ENCODE assay signal across 21 mouse cellular contexts in genomic region chrX:106580410-106580809, GRCm38 (mm10). TPM values are rescaled to one million over a fixed set of nuclear protein-coding genes. Genes with fewer than 3 reads are reported as not detected.
DNase-seq lines count a peak whose midpoint lies in the region; TF ChIP-seq lines count a peak whose summit lies in the region.
"Had no signal": no experiment of that assay in that cellular context is flagged by ENCODE, and none has a peak within 500 bp of the region (broad histone marks: within the 10 kb centered on the region; RNA-seq: fewer than 3 reads in every experiment).

No protein-coding gene starts in this region.

- H3K4me3 ChIP-seq in heart, adult 2 months, result no peak overlapping the region
- H3K4me3 ChIP-seq in left cerebral cortex, adult 2 months, result no peak overlapping the region
- H3K4me3 ChIP-seq in MEL (ENCODE audit: control insufficient read depth in 1 of 2, insufficient read depth in 1 of 2, low read depth in 2 of 2, low read length in 2 of 2), result no peak overlapping the region
- H3K4me3 ChIP-seq: embryonic facial prominence, embryonic 13.5 days; forebrain, embryonic 12.5 days; heart, embryonic 10.5 days had no signal

- no peaks in the 10 kb centered on the region for H3K9me3 ChIP-seq in MEL (replicated peaks; ENCODE audit: insufficient read depth, low read length)
- H3K9me3 ChIP-seq: embryonic facial prominence, embryonic 13.5 days; forebrain, embryonic 12.5 days; heart, embryonic 10.5 days had no signal

- no peaks in the 10 kb centered on the region for H3K27me3 ChIP-seq in heart, adult 2 months (ENCODE audit: control insufficient read depth, insufficient read depth, low read length)
- no peaks in the 10 kb centered on the region for H3K27me3 ChIP-seq in MEL (ENCODE audit: control insufficient read depth in 1 of 2, insufficient read depth in 2 of 2, low read length in 2 of 2)
- H3K27me3 ChIP-seq: forebrain, embryonic 12.5 days had no signal

- intact Hi-C loops in heart, adult 2 months (cut with DNase I), result loop anchor here (2.0 kb wide), 1 partner anchor 186 kb away; no protein-coding TSS in a partner anchor
- intact Hi-C loops in left cerebral cortex, adult 2 months (cut with DNase I), result loop anchor here (5.0 kb wide), 1 partner anchor 187 kb away; no protein-coding TSS in a partner anchor

- no peak for TF ChIP-seq POLR2A in heart, adult 2 months (IDR thresholded peaks at IDR 0.05; ENCODE audit: insufficient read depth, low read depth, low read length)
- no peak for TF ChIP-seq POLR2A in MEL (IDR thresholded peaks at IDR 0.05; ENCODE audit: control insufficient read depth in 1 of 2, insufficient read depth in 1 of 2, low read depth in 1 of 2, low read length in 2 of 2, poor library complexity in 1 of 2)

- TF ChIP-seq CTCF in heart, adult 2 months (IDR thresholded peaks at IDR 0.05), result peak; percentile 58
- TF ChIP-seq CTCF in left cerebral cortex, adult 2 months (IDR thresholded peaks at IDR 0.05), result peak; percentile 22
- TF ChIP-seq CTCF in MEL (IDR thresholded peaks at IDR 0.05 in 2 of 3, conservative IDR thresholded peaks at IDR 0.05 in 1 of 3; ENCODE audit: control insufficient read depth in 1 of 3, insufficient read depth in 1 of 3, low read depth in 2 of 3, low read length in 3 of 3, poor library complexity in 1 of 3, severe bottlenecking in 1 of 3), result peak in 1 of 3 experiments; percentile 47; a peak in 2 of 6 replicates

- no peaks in the 10 kb centered on the region for H3K4me1 ChIP-seq in heart, adult 2 months (ENCODE audit: control insufficient read depth, insufficient read depth, low read length)
- H3K4me1 ChIP-seq in MEL (ENCODE audit: control insufficient read depth in 1 of 2, insufficient read depth in 2 of 2, low read length in 2 of 2), result no peaks in the 10 kb centered on the region
- H3K4me1 ChIP-seq: embryonic facial prominence, embryonic 13.5 days; forebrain, embryonic 12.5 days; heart, embryonic 10.5 days had no signal

- no peak for TF ChIP-seq EP300 in heart, adult 2 months (IDR thresholded peaks at IDR 0.05; ENCODE audit: insufficient read depth, low read depth, low read length)
- TF ChIP-seq EP300 in MEL (IDR thresholded peaks at IDR 0.05; ENCODE audit: low read depth in 1 of 2, low read length in 2 of 2), result no peak

- H3K36me3 ChIP-seq in heart, adult 2 months (ENCODE audit: control insufficient read depth, insufficient read depth, low read length), result no peaks in the 10 kb centered on the region
- no peaks in the 10 kb centered on the region for H3K36me3 ChIP-seq in MEL (ENCODE audit: control insufficient read depth in 1 of 2, insufficient read depth in 2 of 2, low read length in 2 of 2)
- H3K36me3 ChIP-seq: embryonic facial prominence, embryonic 13.5 days; forebrain, embryonic 12.5 days; heart, embryonic 10.5 days had no signal

- no peaks in the 10 kb centered on the region for H3K79me2 ChIP-seq in heart, adult 2 months (replicated peaks; ENCODE audit: control insufficient read depth, insufficient read depth, low read length)
- H3K79me2 ChIP-seq in MEL (ENCODE audit: control insufficient read depth, insufficient read depth, low read length, poor library complexity), result no peaks in the 10 kb centered on the region

- TF ChIP-seq RAD21 in MEL (IDR thresholded peaks at IDR 0.05; ENCODE audit: low read depth, low read length), result peak; percentile 61

- no peak for DNase-seq in heart, adult 2 months
- DNase-seq in heart, postnatal 4 days, result no peak
- no peak for DNase-seq in left cerebral cortex, adult 2 months (ENCODE audit: extremely low spot score in 1 of 2, low spot score in 2 of 2)
- DNase-seq in left cerebral cortex, adult 8-10 months (ENCODE audit: low spot score in 2 of 2), result no peak
- no peak for DNase-seq in MEL (ENCODE audit: low read depth, low spot score)
- no peak for DNase-seq in cerebellum, adult 18-20 months
- DNase-seq: adrenal gland, postnatal 14 days; cerebellum, adult 11-12 months; cerebellum, adult 9-11 months; cerebellum, postnatal 36 days; gastrocnemius, postnatal 36 days; heart, adult 11 months; heart, postnatal 10 days had no signal

- H3K27ac ChIP-seq in heart, adult 2 months, result no peak overlapping the region
- no peak overlapping the region for H3K27ac ChIP-seq in left cerebral cortex, adult 2 months
- no peak overlapping the region for H3K27ac ChIP-seq in MEL (ENCODE audit: control insufficient read depth, low read depth, low read length)
- H3K27ac ChIP-seq: embryonic facial prominence, embryonic 13.5 days; forebrain, embryonic 12.5 days; heart, embryonic 10.5 days; hindbrain, embryonic 14.5 days had no signal

- no peak overlapping the region for H3K9ac ChIP-seq in heart, adult 2 months (ENCODE audit: low read depth, low read length)
- no peak overlapping the region for H3K9ac ChIP-seq in MEL (ENCODE audit: control insufficient read depth, low read depth, low read length, poor library complexity, severe bottlenecking)
- H3K9ac ChIP-seq: embryonic facial prominence, embryonic 13.5 days; forebrain, embryonic 12.5 days; hindbrain, embryonic 14.5 days had no signal

TF ChIP-seq in MEL, 35 proteins besides CTCF, POLR2A, EP300 and RAD21:
- TF ChIP-seq SMC3 (IDR thresholded peaks at IDR 0.05; ENCODE audit: low read depth, low read length) (peak; percentile 65), TAL1 (IDR thresholded peaks at IDR 0.05; ENCODE audit: low read length) (no peak), ELF1 (IDR thresholded peaks at IDR 0.05; ENCODE audit: low read depth, low read length) (no peak), POLR2AphosphoS5 (IDR thresholded peaks at IDR 0.05; ENCODE audit: borderline replicate concordance, low read depth, low read length) (no peak), TBP (IDR thresholded peaks at IDR 0.05; ENCODE audit: low read depth, low read length) (no peak), ZC3H11A (IDR thresholded peaks at IDR 0.05; ENCODE audit: low read depth, low read length) (peak; percentile 38), GATA1 (IDR thresholded peaks at IDR 0.05; ENCODE audit: low read depth, low read length) (no peak), MAFK (IDR thresholded peaks at IDR 0.05; ENCODE audit: borderline replicate concordance, low read depth, low read length) (no peak), JUND (IDR thresholded peaks at IDR 0.05; ENCODE audit: low read depth, low read length) (no peak)

RNA-seq across cellular contexts. Expression of gene Gm5127, which starts 2.6 kb away (rescaled TPM):
- total RNA-seq in heart, adult 2 months (2021), result not detected
- not detected in 2 replicates for polyA plus RNA-seq in heart, adult 2 months (2012; rRNA removed)
- total RNA-seq in heart, postnatal 4 days (2021), result not detected
- total RNA-seq in left cerebral cortex, adult 2 months (2021), result under 1 TPM; 0.25 to 0.26 TPM
- under 1 TPM in 3 of 4 experiments, not detected in 1; 0.20 to 0.59 (median 0.37) TPM for total RNA-seq in left cerebral cortex, adult 8-10 months (2022)
- total RNA-seq in MEL (2012; rRNA removed), result not detected in 2 replicates
- polyA plus RNA-seq in MEL (2012; ENCODE audit: insufficient read depth in 1 of 2, insufficient read length in 2 of 2, low read depth in 1 of 2, low replicate concordance in 2 of 2, missing spikeins in 1 of 2), result not detected
- total RNA-seq: adrenal gland, adult 18-20 months; adrenal gland, postnatal 14 days; gastrocnemius, adult 18-20 months; gastrocnemius, postnatal 36 days; heart, postnatal 10 days; hematopoietic stem cell, adult 5-6 weeks had no signal
- polyA plus RNA-seq: embryonic facial prominence, embryonic 13.5 days; Patski had no signal

RNA-seq across cellular contexts. Expression of gene Cysltr1, which starts 23.1 kb away (rescaled TPM):
- total RNA-seq in heart, adult 2 months (2021), result 1 to 10 TPM; 1.1 to 1.8 TPM
- polyA plus RNA-seq in heart, adult 2 months (2012; rRNA removed), result 1.0 and 3.0 TPM in 2 replicates
- total RNA-seq in heart, postnatal 4 days (2021), result 1 to 10 TPM; 1.1 to 2.9 TPM
- total RNA-seq in left cerebral cortex, adult 2 months (2021), result under 1 TPM; 0.21 to 0.25 TPM
- total RNA-seq in left cerebral cortex, adult 8-10 months (2022), result under 1 TPM; 0.13 to 0.99 (median 0.68) TPM
- total RNA-seq in MEL (2012; rRNA removed), result 0.04 and 0.29 TPM in 2 replicates
- under 1 TPM in 1 of 2 experiments, not detected in 1; 0.13 TPM for polyA plus RNA-seq in MEL (2012; ENCODE audit: insufficient read depth in 1 of 2, insufficient read length in 2 of 2, low read depth in 1 of 2, low replicate concordance in 2 of 2, missing spikeins in 1 of 2)
